Mouse (Mus musculus): ENCODE data around the gene 9130230L23Rik. TPM values are rescaled to one million over a fixed set of nuclear protein-coding genes. Genes with fewer than 3 reads are reported as not detected.
A peak's percentile ranks its signal among the peaks of the same experiment; 100 is the strongest.

The 9130230L23Rik gene
- total and polyA plus RNA-seq, 3 experiments: 0.20 to 0.30 TPM; not detected in 1

- no peak for TF ChIP-seq HCFC1 (IDR thresholded peaks at IDR 0.05; ENCODE audit: low read depth, low read length)
- no peak for TF ChIP-seq USF2 (conservative IDR thresholded peaks at IDR 0.05; ENCODE audit: low read depth, low read length)
- no peak for TF ChIP-seq MAFK (IDR thresholded peaks at IDR 0.05; ENCODE audit: insufficient replicate concordance, low read length)
- no peak for TF ChIP-seq BHLHE40 (IDR thresholded peaks at IDR 0.05; ENCODE audit: low read depth, low read length)
- TF ChIP-seq NELFE (IDR thresholded peaks at IDR 0.05; ENCODE audit: low read depth, low read length): no peak
- TF ChIP-seq EP300 (IDR thresholded peaks at IDR 0.05; ENCODE audit: low read length): no peak
- no peak for TF ChIP-seq SMC3 (IDR thresholded peaks at IDR 0.05; ENCODE audit: low read depth, low read length)
- TF ChIP-seq ETS1 (conservative IDR thresholded peaks at IDR 0.05; ENCODE audit: low read depth, low read length): no peak
- no peak for TF ChIP-seq ZC3H11A (IDR thresholded peaks at IDR 0.05; ENCODE audit: low read depth, low read length)
- TF ChIP-seq CTCF (conservative IDR thresholded peaks at IDR 0.05 in 1 of 2, IDR thresholded peaks at IDR 0.05 in 1 of 2; ENCODE audit: low read depth in 2 of 2, low read length in 2 of 2): no peak
- no peak for TF ChIP-seq ELF1 (IDR thresholded peaks at IDR 0.05; ENCODE audit: low read depth, low read length)
- H3K27me3 ChIP-seq (replicated peaks): no peaks in the 10 kb centered on the region
- no peak overlapping the region for H3K4me3 ChIP-seq (replicated peaks in 1 of 3; ENCODE audit: low read depth in 2 of 3, low read length in 2 of 3, poor library complexity in 1 of 3)
- H3K79me2 ChIP-seq (replicated peaks; ENCODE audit: control insufficient read depth, extremely low read depth, insufficient read depth, poor library complexity, severe bottlenecking): no peaks in the 10 kb centered on the region
- no peaks in the 10 kb centered on the region for H3K9me3 ChIP-seq (replicated peaks; ENCODE audit: low read length)
- no peak overlapping the region for H3K4me2 ChIP-seq (ENCODE audit: insufficient read depth, low read depth, poor library complexity, severe bottlenecking)
- no peaks in the 10 kb centered on the region for H3K36me3 ChIP-seq (replicated peaks in 1 of 2; ENCODE audit: control insufficient read depth in 1 of 2, insufficient read depth in 1 of 2, low read length in 1 of 2)
- in situ Hi-C loops (cut with MboI; ENCODE audit: low pct_ligation_motif_present, low pct_unique_long_range_greater_than_20kb, low sequenced_read_pairs) (loop anchor here (25.0 kb wide), 1 partner anchor 287 kb away; no protein-coding TSS in a partner anchor), dilution Hi-C loops (cut with MboI; ENCODE audit: extremely low pct_ligation_motif_present, extremely low pct_unique_long_range_greater_than_20kb, low sequenced_read_pairs) (no loop called here)
- peaks cover 0 to 17% of the 10 kb centered on the region in 2 experiments; a peak in 2 of 4 replicates for H3K4me1 ChIP-seq (ENCODE audit: control insufficient read depth in 1 of 2, insufficient read depth in 2 of 2)
- no peak overlapping the region for H3K27ac ChIP-seq (ENCODE audit: insufficient read depth, low read depth)
- peak; percentile 39 for DNase-seq (ENCODE audit: extremely low read depth)
- H3K9ac ChIP-seq (ENCODE audit: insufficient read depth, low read depth): no peak overlapping the region; the same call in 1 of the 2 replicates
These were observed 53.8 kb downstream of the 9130230L23Rik start for GRCm38 (mm10) chr5:65950236-65950635.

GRCm38 (mm10) chr5:65949822-65950221, 54.3 kb downstream of the 9130230L23Rik start:
- Histone ChIP-seq H3K27ac (ENCODE audit: insufficient read depth, low read depth) (no peak overlapping the region), H3K9me3 (replicated peaks; ENCODE audit: low read length) (no peaks in the 10 kb centered on the region), H3K27me3 (replicated peaks) (no peaks in the 10 kb centered on the region), H3K79me2 (replicated peaks; ENCODE audit: control insufficient read depth, extremely low read depth, insufficient read depth, poor library complexity, severe bottlenecking) (no peaks in the 10 kb centered on the region), H3K4me2 (ENCODE audit: insufficient read depth, low read depth, poor library complexity, severe bottlenecking) (no peak overlapping the region), H3K4me1 (ENCODE audit: control insufficient read depth in 1 of 2, insufficient read depth in 2 of 2) (peaks cover 0 to 17% of the 10 kb centered on the region in 2 experiments; a peak in 2 of 4 replicates), H3K9ac (ENCODE audit: insufficient read depth, low read depth) (no peak overlapping the region; the same call in 1 of the 2 replicates), H3K4me3 (replicated peaks in 1 of 3; ENCODE audit: low read depth in 2 of 3, low read length in 2 of 3, poor library complexity in 1 of 3) (no peak overlapping the region), H3K36me3 (replicated peaks in 1 of 2; ENCODE audit: control insufficient read depth in 1 of 2, insufficient read depth in 1 of 2, low read length in 1 of 2) (no peaks in the 10 kb centered on the region)
- in situ Hi-C loops (cut with MboI; ENCODE audit: low pct_ligation_motif_present, low pct_unique_long_range_greater_than_20kb, low sequenced_read_pairs): loop anchor here (25.0 kb wide), 1 partner anchor 287 kb away; no protein-coding TSS in a partner anchor
- no peak for DNase-seq (ENCODE audit: extremely low read depth)
- TF ChIP-seq SIN3A (IDR thresholded peaks at IDR 0.05; ENCODE audit: low read length): no peak
- TF ChIP-seq ZKSCAN1 (IDR thresholded peaks at IDR 0.05; ENCODE audit: borderline replicate concordance, low read depth, low read length): no peak
- no peak for TF ChIP-seq ELF1 (IDR thresholded peaks at IDR 0.05; ENCODE audit: low read depth, low read length)
- no peak for TF ChIP-seq PAX5 (IDR thresholded peaks at IDR 0.05; ENCODE audit: low read length)
- no peak for TF ChIP-seq MAFK (IDR thresholded peaks at IDR 0.05; ENCODE audit: insufficient replicate concordance, low read length)
- TF ChIP-seq CHD1 (IDR thresholded peaks at IDR 0.05; ENCODE audit: low read depth, low read length): no peak
- TF ChIP-seq TCF12 (IDR thresholded peaks at IDR 0.05; ENCODE audit: low read depth, low read length): no peak
- no peak for TF ChIP-seq NRF1 (IDR thresholded peaks at IDR 0.05; ENCODE audit: low read depth, low read length)
- no peak for TF ChIP-seq CTCF (conservative IDR thresholded peaks at IDR 0.05 in 1 of 2, IDR thresholded peaks at IDR 0.05 in 1 of 2; ENCODE audit: low read depth in 2 of 2, low read length in 2 of 2)
- no peak for TF ChIP-seq POLR2A (IDR thresholded peaks at IDR 0.05; ENCODE audit: low read depth, low read length)
- no peak for TF ChIP-seq RAD21 (IDR thresholded peaks at IDR 0.05; ENCODE audit: low read depth, low read length)
- no peak for TF ChIP-seq USF1 (IDR thresholded peaks at IDR 0.05; ENCODE audit: low read depth, low read length)
- TF ChIP-seq UBTF (IDR thresholded peaks at IDR 0.05; ENCODE audit: low read depth, low read length): no peak
- no peak for TF ChIP-seq RCOR1 (conservative IDR thresholded peaks at IDR 0.05; ENCODE audit: low read depth, low read length)
- TF ChIP-seq IRF4 (IDR thresholded peaks at IDR 0.05; ENCODE audit: low read depth, low read length): no peak
- dilution Hi-C loops (cut with MboI; ENCODE audit: extremely low pct_ligation_motif_present, extremely low pct_unique_long_range_greater_than_20kb, low sequenced_read_pairs): no loop called here
